Mouse (Mus musculus) MEL (cell line): Measurements from ENCODE around the gene Adam4. TPM values are rescaled to one million over a fixed set of nuclear protein-coding genes. Genes with fewer than 3 reads are reported as not detected.
"Not testable (repeated sequence)": the region's sequence is repeated elsewhere in the genome, so short reads cannot be mapped to it uniquely, and the experiment has no call there.

Experiments
- DNase-seq: peaks from one replicate; pipeline ENCODE4 v3.0.0; 2011; ENCODE audit warnings: low read depth, low spot score
- H3K27ac ChIP-seq: 2 replicates; pipeline ENCODE4 v1.5.1; 2012; ENCODE audit warnings: low read depth, mild to moderate bottlenecking, control low read depth, low read length, moderate library complexity; ENCODE audit not compliant: control insufficient read depth
- H3K27me3 ChIP-seq, 2 experiments: fragments of 150-350 bp in 1 of 2; sonication (generic) in 1 of 2; 2 replicates each; pipeline ENCODE4 v1.6.1; 2012; ENCODE audit warnings: low read length in 2 of 2, mild to moderate bottlenecking in 2 of 2, improper control_type of control experiment in 1 of 2, moderate library complexity in 1 of 2; ENCODE audit not compliant: insufficient read depth in 2 of 2, control insufficient read depth in 1 of 2
- H3K36me3 ChIP-seq, 2 experiments: 2 replicates each; pipeline ENCODE4 v1.6.1; 2012 to 2014; ENCODE audit warnings: low read length in 2 of 2, improper control_type of control experiment in 1 of 2, inconsistent platforms in 1 of 2, mild to moderate bottlenecking in 1 of 2; ENCODE audit not compliant: insufficient read depth in 2 of 2, control insufficient read depth in 1 of 2
- H3K4me1 ChIP-seq, 2 experiments: fragments of 150-350 bp in 1 of 2; sonication (generic) in 1 of 2; 2 replicates each; pipeline ENCODE4 v1.6.1; 2012; ENCODE audit warnings: low read length in 2 of 2, improper control_type of control experiment in 1 of 2, mild to moderate bottlenecking in 1 of 2; ENCODE audit not compliant: insufficient read depth in 2 of 2, control insufficient read depth in 1 of 2
- H3K4me3 ChIP-seq, 2 experiments: fragments of 150-350 bp in 1 of 2; sonication (generic) in 1 of 2; 2 replicates each; pipeline ENCODE4 v1.5.1; 2012; ENCODE audit warnings: low read depth in 2 of 2, low read length in 2 of 2, mild to moderate bottlenecking in 2 of 2, moderate library complexity in 2 of 2, control low read depth in 1 of 2, improper control_type of control experiment in 1 of 2; ENCODE audit not compliant: control insufficient read depth in 1 of 2, insufficient read depth in 1 of 2
- H3K79me2 ChIP-seq: 2 replicates; pipeline ENCODE4 v1.6.1; 2012; ENCODE audit warnings: mild to moderate bottlenecking, low read length, moderate library complexity; ENCODE audit not compliant: control insufficient read depth, poor library complexity, insufficient read depth
- H3K9ac ChIP-seq: 2 replicates; pipeline ENCODE4 v1.6.1; 2012; ENCODE audit warnings: low read depth, mild to moderate bottlenecking, control low read depth, low read length, moderate library complexity; ENCODE audit not compliant: control insufficient read depth, poor library complexity, severe bottlenecking
- H3K9me3 ChIP-seq: fragments of 150-350 bp; sonication (generic); replicated peaks from 2 replicates; pipeline ENCODE4 v1.6.1; 2012; ENCODE audit warnings: mild to moderate bottlenecking, low read length, improper control_type of control experiment, moderate library complexity; ENCODE audit not compliant: insufficient read depth
- ELF1 ChIP-seq: IDR thresholded peaks from 2 replicates; pipeline ENCODE4 v1.6.1; 2014; ENCODE audit warnings: low read depth, mild to moderate bottlenecking, inconsistent platforms, low read length, improper control_type of control experiment, moderate library complexity
- EP300 ChIP-seq, 2 experiments: IDR thresholded peaks; 2 replicates each; pipeline ENCODE4 v1.6.1; 2011; ENCODE audit warnings: improper control_type of control experiment in 2 of 2, low read length in 2 of 2, low read depth in 1 of 2, mild to moderate bottlenecking in 1 of 2
- ETS1 ChIP-seq: IDR thresholded peaks from 2 replicates; pipeline ENCODE4 v1.6.1; 2012; ENCODE audit warnings: low read depth, mild to moderate bottlenecking, inconsistent platforms, low read length, improper control_type of control experiment, moderate library complexity
- KAT2A ChIP-seq: conservative IDR thresholded peaks from 2 replicates; pipeline ENCODE4 v1.6.1; 2012; ENCODE audit warnings: low read depth, low read length, improper control_type of control experiment, inconsistent platforms
- MAFK ChIP-seq: IDR thresholded peaks from 2 replicates; pipeline ENCODE4 v1.6.1; 2011; ENCODE audit warnings: low read depth, mild to moderate bottlenecking, low read length, improper control_type of control experiment, borderline replicate concordance
- NELFE ChIP-seq: IDR thresholded peaks from 2 replicates; pipeline ENCODE4 v1.6.1; 2011; ENCODE audit warnings: low read depth, low read length, improper control_type of control experiment
- POLR2A ChIP-seq, 2 experiments: IDR thresholded peaks; 2 replicates each; pipeline ENCODE4 v1.6.1; 2011 to 2012; ENCODE audit warnings: low read length in 2 of 2, mild to moderate bottlenecking in 2 of 2, control low read depth in 1 of 2, improper control_type of control experiment in 1 of 2, low read depth in 1 of 2, moderate library complexity in 1 of 2; ENCODE audit not compliant: control insufficient read depth in 1 of 2, insufficient read depth in 1 of 2, poor library complexity in 1 of 2
- RAD21 ChIP-seq: IDR thresholded peaks from 2 replicates; pipeline ENCODE4 v1.6.1; 2011; ENCODE audit warnings: mild to moderate bottlenecking, low read depth, low read length, improper control_type of control experiment
- SMC3 ChIP-seq: IDR thresholded peaks from 2 replicates; pipeline ENCODE4 v1.6.1; 2011; ENCODE audit warnings: low read depth, low read length, improper control_type of control experiment
- TBP ChIP-seq: IDR thresholded peaks from 2 replicates; pipeline ENCODE4 v1.8.0; 2011; ENCODE audit warnings: low read depth, low read length, improper control_type of control experiment
- UBTF ChIP-seq: IDR thresholded peaks from 2 replicates; pipeline ENCODE4 v1.6.1; 2012; ENCODE audit warnings: low read depth, mild to moderate bottlenecking, inconsistent platforms, low read length, improper control_type of control experiment, moderate library complexity, borderline replicate concordance; ENCODE audit not compliant: insufficient read depth
- polyA plus RNA-seq, 2 experiments: library from polyadenylated mRNA; stranded (reverse) in 1 of 2; unstranded in 1 of 2; fragments of >175 nt in 1 of 2; fragments of >200 nt in 1 of 2; gene quantifications; 2 replicates each; pipeline versions ENCODE4 v1.2.1 to v1.2.4; 2012; ENCODE audit warnings: low replicate concordance in 2 of 2, low read depth in 1 of 2; ENCODE audit not compliant: insufficient read length in 2 of 2, insufficient read depth in 1 of 2, missing spikeins in 1 of 2
- total RNA-seq: library from RNA; depleted of rRNA; stranded (reverse); fragments of 300-350 nt; gene quantifications from 2 replicates; pipeline ENCODE4 v1.2.3, GENCODE M21; 2012; rRNA removed

The Adam4 gene
- 0.42 and 0.46 TPM in 2 replicates for total RNA-seq
- under 1 TPM in 1 of 2 experiments, not detected in 1; 0.15 TPM for polyA plus RNA-seq

GRCm38 (mm10) chr12:81421846-81422245, at the start of gene Adam4:
Adam4 (minus strand) TSS chr12:81421946.
- Histone ChIP-seq H3K27ac (no peak within 1 kb of the TSS), H3K36me3 (no peaks in the 10 kb centered on the region), H3K4me1 (no peaks in the 10 kb centered on the region), H3K9me3 (no peaks in the 10 kb centered on the region), H3K27me3 (no peaks in the 10 kb centered on the region), H3K79me2 (no peaks in the 10 kb centered on the region), H3K9ac (no peak within 1 kb of the TSS), H3K4me3 (no peak within 1 kb of the TSS)
- DNase-seq: no peak
- TF ChIP-seq MAFK (no peak), ETS1 (no peak), RAD21 (no peak), SMC3 (no peak), POLR2A (IDR thresholded peaks at IDR 0.05; ENCODE audit: control insufficient read depth in 1 of 2, insufficient read depth in 1 of 2, low read depth in 1 of 2, low read length in 2 of 2, poor library complexity in 1 of 2) (no peak), EP300 (IDR thresholded peaks at IDR 0.05; ENCODE audit: low read depth in 1 of 2, low read length in 2 of 2) (no peak), NELFE (no peak), ELF1 (no peak), KAT2A (no peak), UBTF (no peak)

- not testable (repeated sequence) for H3K79me2 ChIP-seq
These were observed 37.3 kb upstream of the Adam4 start for GRCm38 (mm10) chr12:81459051-81459450.

GRCm38 (mm10) chr12:81438985-81439384, 17.2 kb upstream of the Adam4 start:
- H3K36me3 ChIP-seq, H3K27ac ChIP-seq, H3K9ac ChIP-seq, H3K9me3 ChIP-seq, H3K27me3 ChIP-seq, H3K4me3 ChIP-seq, H3K4me1 ChIP-seq, H3K79me2 ChIP-seq: not testable (repeated sequence)
- TF ChIP-seq POLR2A (IDR thresholded peaks at IDR 0.05; ENCODE audit: control insufficient read depth in 1 of 2, insufficient read depth in 1 of 2, low read depth in 1 of 2, low read length in 2 of 2, poor library complexity in 1 of 2) (peak in 1 of 2 experiments; percentile 55; a peak in 1 of 4 replicates), TBP (peak; percentile 81)
- DNase-seq: peak; percentile 42

More at GRCm38 (mm10) chr12:81459051-81459450, 37.3 kb upstream of the Adam4 start:
- not testable (repeated sequence) for H3K9me3 ChIP-seq, DNase-seq, H3K36me3 ChIP-seq, H3K27ac ChIP-seq, H3K27me3 ChIP-seq, H3K4me1 ChIP-seq, H3K9ac ChIP-seq, H3K4me3 ChIP-seq

- not testable (repeated sequence) for H3K4me3 ChIP-seq, H3K9ac ChIP-seq, H3K27ac ChIP-seq, H3K4me1 ChIP-seq, H3K36me3 ChIP-seq, DNase-seq, H3K27me3 ChIP-seq, H3K79me2 ChIP-seq, H3K9me3 ChIP-seq
These were observed 13.0 kb upstream of the Adam4 start for GRCm38 (mm10) chr12:81434778-81435177.
